ENCODE assay signal across 8 mouse cellular contexts in genomic region chr6:54119885-54120666, GRCm38 (mm10).
DNase-seq lines count a peak whose midpoint lies in the region; ATAC-seq lines count a peak whose summit lies in the region.

No protein-coding gene starts in this region.

- ATAC-seq in hematopoietic stem cell, adult 5-6 weeks (replicated peaks in 1 of 2; ENCODE audit: insufficient read depth in 1 of 2, low FRiP score in 2 of 2, low TSS enrichment in 1 of 2, low read depth in 1 of 2, poor library complexity in 2 of 2, severe bottlenecking in 2 of 2): peak; percentile 39 to 51
- peak; percentile 71 for ATAC-seq in midbrain, embryonic 14.5 days (ENCODE audit: low FRiP score, low TSS enrichment)

- no peak overlapping the region for H3K4me3 ChIP-seq in midbrain, embryonic 14.5 days (replicated peaks; ENCODE audit: low read depth, low read length)

- intact Hi-C loops in left cerebral cortex, postnatal 10 days (cut with DNase I): loop anchor here (10.0 kb wide), 1 partner anchor 1305 kb away; no protein-coding TSS in a partner anchor

- 20% methylated on average over 13 of the region's 13 CpGs for WGBS in midbrain, embryonic 14.5 days

- no peaks in the 10 kb centered on the region for H3K36me3 ChIP-seq in midbrain, embryonic 14.5 days (ENCODE audit: control insufficient read depth, insufficient read depth, low read length)

- H3K27ac ChIP-seq in midbrain, embryonic 14.5 days (replicated peaks; ENCODE audit: low read depth, low read length): 0 out of 2 replicates have a peak overlapping the region, but pooled peaks have one; percentile 8

- H3K4me2 ChIP-seq in midbrain, embryonic 14.5 days (ENCODE audit: low read length): no peak overlapping the region

- no peaks in the 10 kb centered on the region for H3K9me3 ChIP-seq in midbrain, embryonic 14.5 days (ENCODE audit: control insufficient read depth, low read length)

- H3K4me1 ChIP-seq in midbrain, embryonic 14.5 days (ENCODE audit: control insufficient read depth, insufficient read depth, low read length): peaks cover 7% of the 10 kb centered on the region; the same call in 1 of the 2 replicates

- H3K27me3 ChIP-seq in midbrain, embryonic 14.5 days (ENCODE audit: control insufficient read depth, insufficient read depth, low read length): no peaks in the 10 kb centered on the region

- no peak overlapping the region for H3K9ac ChIP-seq in midbrain, embryonic 14.5 days (replicated peaks; ENCODE audit: low read length)

- peak; percentile 55 to 57 for DNase-seq in left cerebral cortex, postnatal 10 days (ENCODE audit: extremely low spot score in 1 of 2, low spot score in 2 of 2)
- no peak for DNase-seq in left cerebral cortex, adult 18-20 months (ENCODE audit: low spot score in 2 of 2)
- peak; percentile 95 to 98 for DNase-seq in cerebellum, adult 18-20 months
- peak; percentile 63 for DNase-seq in midbrain, embryonic 14.5 days
- no peak for DNase-seq in kidney, postnatal 14 days
- no peak for DNase-seq in kidney, adult 11 months
- DNase-seq in testis, postnatal 10 days (ENCODE audit: low spot score): no peak

Comparison
In these comparisons a context has a peak if more than half of its experiments do, and no peak if none do; other contexts are left out.
1. DNase-seq: peak in left cerebral cortex, postnatal 10 days (2 of 2), cerebellum, adult 18-20 months (2 of 2) and midbrain, embryonic 14.5 days (single experiment); none in left cerebral cortex, adult 18-20 months (0 of 2), kidney, postnatal 14 days (single experiment), kidney, adult 11 months (single experiment) and testis, postnatal 10 days (single experiment).